Mouse (Mus musculus): ENCODE measurements around the gene Ugp2.

- TF ChIP-seq CTCF (IDR thresholded peaks at IDR 0.05; ENCODE audit: low read depth) (no peak), EP300 (IDR thresholded peaks at IDR 0.05; ENCODE audit: low read depth) (no peak)
Measured at GRCm38 (mm10) chr11:21348890-21349289, 22.1 kb downstream of the Ugp2 start.
